Mouse (Mus musculus) ES-Bruce4 (cell line): ENCODE results near the gene Ttyh1. TPM values are rescaled to one million over a fixed set of nuclear protein-coding genes. Genes with fewer than 3 reads are reported as not detected.

ENCODE experiments used
- H3K27ac ChIP-seq: 2 replicates; pipeline ENCODE4 v1.5.1; 2012; ENCODE audit warnings: low read length, inconsistent platforms; ENCODE audit not compliant: insufficient read depth
- H3K27me3 ChIP-seq: 2 replicates; pipeline ENCODE4 v1.6.1; 2012; ENCODE audit warnings: mild to moderate bottlenecking, low read length, inconsistent platforms; ENCODE audit not compliant: control insufficient read depth, poor library complexity, insufficient read depth, severe bottlenecking
- H3K36me3 ChIP-seq: 2 replicates; pipeline ENCODE4 v1.6.1; 2012; ENCODE audit warnings: inconsistent platforms, mild to moderate bottlenecking, low read length, moderate library complexity; ENCODE audit not compliant: control insufficient read depth, poor library complexity, insufficient read depth, severe bottlenecking
- H3K4me1 ChIP-seq: one replicate; pipeline ENCODE4 v1.8.1; 2011; ENCODE audit warnings: low read length; ENCODE audit not compliant: control insufficient read depth, insufficient read depth
- H3K4me3 ChIP-seq: 2 replicates; pipeline ENCODE4 v1.5.1; 2011; ENCODE audit warnings: low read depth, mild to moderate bottlenecking, low read length
- H3K9ac ChIP-seq: 2 replicates; pipeline ENCODE4 v1.6.1; 2012; ENCODE audit warnings: low read depth, mild to moderate bottlenecking, inconsistent platforms; ENCODE audit not compliant: poor library complexity, severe bottlenecking
- H3K9me3 ChIP-seq: replicated peaks from 2 replicates; pipeline ENCODE4 v1.6.1; 2012; ENCODE audit warnings: mild to moderate bottlenecking, low read length, inconsistent platforms; ENCODE audit not compliant: control insufficient read depth, poor library complexity, insufficient read depth, severe bottlenecking
- CTCF ChIP-seq: IDR thresholded peaks from one replicate; pipeline ENCODE4 v1.8.1; 2011; ENCODE audit warnings: low read depth, low read length
- EP300 ChIP-seq: IDR thresholded peaks from 2 replicates; pipeline ENCODE4 v1.6.1; 2011; ENCODE audit warnings: low read depth, low read length; ENCODE audit not compliant: insufficient read depth
- POLR2A ChIP-seq: IDR thresholded peaks from one replicate; pipeline ENCODE4 v1.8.1; 2011; ENCODE audit warnings: low read length; ENCODE audit not compliant: insufficient read depth
- polyA plus RNA-seq: library from polyadenylated mRNA; stranded (reverse); fragments of >200 nt; gene quantifications from 2 replicates; pipeline ENCODE4 v1.2.4, GENCODE M21; 2011; ENCODE audit warnings: low read depth; ENCODE audit not compliant: missing spikeins, insufficient read depth, insufficient read length

The Ttyh1 gene
- polyA plus RNA-seq, 1 experiment: 22.1 TPM

GRCm38 (mm10) chr7:4178438-4178837 lies 59.2 kb downstream of the Ttyh1 start:
- Histone ChIP-seq H3K4me1 (no peaks in the 10 kb centered on the region), H3K9ac (no peak overlapping the region), H3K9me3 (no peaks in the 10 kb centered on the region), H3K4me3 (no peak overlapping the region), H3K27me3 (no peaks in the 10 kb centered on the region), H3K36me3 (no peaks in the 10 kb centered on the region), H3K27ac (no peak overlapping the region)
- TF ChIP-seq CTCF: no peak
- TF ChIP-seq EP300: no peak
- TF ChIP-seq POLR2A: no peak

Other genes starting within 250 kb of the Ttyh1 start
- gene Gm14548, start 221.3 kb upstream of the Ttyh1 start, polyA plus RNA-seq: not detected in 2 replicates
- 0.24 TPM in 1 of 2 replicates, not detected in the other for gene Lilra6, start 203.9 kb upstream of the Ttyh1 start, polyA plus RNA-seq
- 0.21 and 0.67 TPM in 2 replicates for gene Lair1, start 56.2 kb upstream of the Ttyh1 start, polyA plus RNA-seq
- gene Leng8, start 17.6 kb downstream of the Ttyh1 start, polyA plus RNA-seq: 96.3 and 98.5 TPM in 2 replicates
- gene Leng9, start 31.0 kb downstream of the Ttyh1 start, polyA plus RNA-seq: 0.53 and 0.73 TPM in 2 replicates
- gene Cdc42ep5, start 45.5 kb downstream of the Ttyh1 start, polyA plus RNA-seq: 28.1 and 33.8 TPM in 2 replicates
- gene Lilra5, start 118.3 kb downstream of the Ttyh1 start, polyA plus RNA-seq: not detected in 2 replicates
- gene Ncr1, start 218.3 kb downstream of the Ttyh1 start, polyA plus RNA-seq: not detected in 2 replicates